Comparison of ENCODE assay signal across 10 mouse cellular contexts in the genomic region with DNA sequence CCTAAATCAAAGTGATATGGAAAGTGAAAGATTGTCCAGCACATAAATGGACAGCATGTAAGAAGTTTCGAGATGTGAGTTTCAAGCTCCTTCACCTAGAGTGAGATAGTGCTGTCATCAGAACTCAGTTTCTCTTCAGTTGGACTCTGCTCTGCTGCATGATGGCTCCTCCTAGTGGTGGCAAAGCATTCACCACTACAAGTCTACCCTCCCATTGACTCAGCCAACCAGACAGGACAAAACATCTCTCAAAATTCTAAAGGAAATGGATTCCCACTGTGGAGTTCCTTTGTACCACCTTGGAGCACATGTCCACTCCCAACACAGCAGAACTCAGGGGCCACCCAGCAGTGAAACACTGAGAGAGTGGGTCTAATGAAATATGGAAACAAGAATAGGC.
DNase-seq lines count a peak whose midpoint lies in the region; ATAC-seq and TF ChIP-seq lines count a peak whose summit lies in the region.
"Had no signal": no experiment of that assay in that cellular context is flagged by ENCODE, and none has a peak within 500 bp of the region (broad histone marks: within the 10 kb centered on the region; RNA-seq: fewer than 3 reads in every experiment).

No protein-coding gene starts in this region.

- H3K27ac ChIP-seq in cerebellum, adult 2 months (ENCODE audit: insufficient read depth, low read length): no peak overlapping the region
- H3K27ac ChIP-seq: hindbrain, embryonic 15.5 days; neural tube, embryonic 13.5 days had no signal

- TF ChIP-seq CTCF in cerebellum, adult 2 months (IDR thresholded peaks at IDR 0.05; ENCODE audit: borderline replicate concordance, insufficient read depth, low read depth, low read length): peak; percentile 54; the same call in 1 of the 2 replicates
- peak; percentile 62 for TF ChIP-seq CTCF in lung, adult 2 months (IDR thresholded peaks at IDR 0.05; ENCODE audit: insufficient read depth, low read length)

- no peaks in the 10 kb centered on the region; the same call in 1 of the 2 replicates for H3K27me3 ChIP-seq in cerebellum, adult 2 months (ENCODE audit: control insufficient read depth, insufficient read depth, low read length)
- H3K27me3 ChIP-seq: hindbrain, embryonic 15.5 days; neural tube, embryonic 13.5 days had no signal

- peak; percentile 97 for ATAC-seq in inflammation-experienced regulatory T-cells, adult 6 months

- H3K4me3 ChIP-seq in cerebellum, adult 2 months (replicated peaks; ENCODE audit: insufficient read depth, low read depth, low read length): no peak overlapping the region
- H3K4me3 ChIP-seq in lung, adult 2 months (replicated peaks; ENCODE audit: extremely low read depth, low read depth, low read length): no peak overlapping the region
- H3K4me3 ChIP-seq: hindbrain, embryonic 15.5 days; neural tube, embryonic 13.5 days had no signal

- WGBS in cerebellum, adult 2 months: 80% methylated on average over 1 of the region's 1 CpGs
- WGBS in lung, adult 2 months: 45% methylated on average over 1 of the region's 1 CpGs

- peak; percentile 25 to 31 for DNase-seq in cerebellum, adult 2 months
- no peak for DNase-seq in cerebellum, adult 11-12 months
- peak; percentile 48 for DNase-seq in testis, postnatal 10 days (ENCODE audit: low spot score)
- DNase-seq in testis, postnatal 14 days (ENCODE audit: low spot score): no peak
- peak; percentile 46 for DNase-seq in embryo, embryonic 10.5 days (ENCODE audit: low spot score)
- DNase-seq in lung, adult 2 months: peak; percentile 6
- peak; percentile 1 for DNase-seq in spleen, adult 12 weeks (ENCODE audit: low spot score)

- no peak for TF ChIP-seq POLR2A in cerebellum, adult 2 months (IDR thresholded peaks at IDR 0.05; ENCODE audit: borderline replicate concordance, insufficient read depth, low read length)
- no peak for TF ChIP-seq POLR2A in lung, adult 2 months (IDR thresholded peaks at IDR 0.05; ENCODE audit: borderline replicate concordance, extremely low read depth, low read depth, low read length)

- H3K4me1 ChIP-seq in cerebellum, adult 2 months (ENCODE audit: control insufficient read depth, insufficient read depth, low read length): peaks cover 3% of the 10 kb centered on the region; the same call in 1 of the 2 replicates
- no peaks in the 10 kb centered on the region for H3K4me1 ChIP-seq in lung, adult 2 months (ENCODE audit: control insufficient read depth, insufficient read depth, low read length)
- H3K4me1 ChIP-seq: hindbrain, embryonic 15.5 days; neural tube, embryonic 13.5 days had no signal

Comparison
In these comparisons a context has a peak if more than half of its experiments do, and no peak if none do; other contexts are left out.
1. DNase-seq: peak in cerebellum, adult 2 months (2 of 2), testis, postnatal 10 days (single experiment), embryo, embryonic 10.5 days (single experiment), lung, adult 2 months (single experiment) and spleen, adult 12 weeks (single experiment); none in cerebellum, adult 11-12 months (single experiment) and testis, postnatal 14 days (single experiment).